Mouse (Mus musculus) yolk sac, embryonic 10.5 days (tissue): Measurements from ENCODE around the gene Exoc3l2.
A peak's percentile ranks its signal among the peaks of the same experiment; 100 is the strongest.

Source experiments
- DNase-seq: peaks from one replicate; pipeline ENCODE4 v3.0.0-alpha.2; 2017; ENCODE audit warnings: low spot score

Exoc3l2 gene

GRCm38 (mm10) chr7:19462884-19463381 is at the start of gene Exoc3l2:
Gene Exoc3l2 (plus strand): TSS chr7:19463331.
- DNase-seq, result no peak

GRCm38 (mm10) chr7:19413525-19413924 is 49.6 kb upstream of the Exoc3l2 start:
- DNase-seq, result no peak

- no peak for DNase-seq
Observed at GRCm38 (mm10) chr7:19416590-19416989, 46.5 kb upstream of the Exoc3l2 start.

- no peak for DNase-seq
Observed at GRCm38 (mm10) chr7:19420121-19420520, 43.0 kb upstream of the Exoc3l2 start.

- DNase-seq, result peak; percentile 82
Observed at GRCm38 (mm10) chr7:19420821-19421636, 42.1 kb upstream of the Exoc3l2 start.

GRCm38 (mm10) chr7:19423083-19423482 is 40.0 kb upstream of the Exoc3l2 start:
- DNase-seq, result no peak

GRCm38 (mm10) chr7:19424051-19424450 is 39.1 kb upstream of the Exoc3l2 start:
- no peak for DNase-seq

GRCm38 (mm10) chr7:19426349-19426748 is 36.8 kb upstream of the Exoc3l2 start:
- no peak for DNase-seq

GRCm38 (mm10) chr7:19426888-19427287 is 36.2 kb upstream of the Exoc3l2 start:
- DNase-seq, result no peak

- DNase-seq, result no peak
Observed at GRCm38 (mm10) chr7:19427999-19428650, 35.0 kb upstream of the Exoc3l2 start.

GRCm38 (mm10) chr7:19429726-19430125 is 33.4 kb upstream of the Exoc3l2 start:
- DNase-seq, result no peak

- DNase-seq, result no peak
Observed at GRCm38 (mm10) chr7:19430402-19430801, 32.7 kb upstream of the Exoc3l2 start.

GRCm38 (mm10) chr7:19432475-19432874 is 30.7 kb upstream of the Exoc3l2 start:
- no peak for DNase-seq

GRCm38 (mm10) chr7:19436276-19436675 is 26.9 kb upstream of the Exoc3l2 start:
- DNase-seq, result no peak

GRCm38 (mm10) chr7:19437048-19437447 is 26.1 kb upstream of the Exoc3l2 start:
- DNase-seq, result no peak

- DNase-seq, result no peak
Observed at GRCm38 (mm10) chr7:19441448-19442091, 21.6 kb upstream of the Exoc3l2 start.

- peak; percentile 41 for DNase-seq
Observed at GRCm38 (mm10) chr7:19443344-19443743, 19.8 kb upstream of the Exoc3l2 start.

GRCm38 (mm10) chr7:19444801-19445200 is 18.3 kb upstream of the Exoc3l2 start:
- DNase-seq, result no peak

GRCm38 (mm10) chr7:19447689-19448088 is 15.4 kb upstream of the Exoc3l2 start:
- DNase-seq, result no peak

- DNase-seq, result no peak
Observed at GRCm38 (mm10) chr7:19449165-19449564, 14.0 kb upstream of the Exoc3l2 start.

- DNase-seq, result no peak
Observed at GRCm38 (mm10) chr7:19455186-19455585, 7.9 kb upstream of the Exoc3l2 start.

GRCm38 (mm10) chr7:19455819-19456495 is 7.2 kb upstream of the Exoc3l2 start:
- DNase-seq, result no peak
